Mouse (Mus musculus) forebrain, embryonic 13.5 days (tissue): ENCODE measurements around the gene Wdr74. TPM values are rescaled to one million over a fixed set of nuclear protein-coding genes. Genes with fewer than 3 reads are reported as not detected.
A peak's percentile ranks its signal among the peaks of the same experiment; 100 is the strongest.

Experiments
- ATAC-seq: fragments of 200-750 bp; cut with Nextera tagmentation; 2 replicates; pipeline ENCODE4 v1.8.0; 2017
- H3K27ac ChIP-seq: fragments of 300-500 bp; sonication (generic); 2 replicates; pipeline ENCODE4 v1.5.1; 2015; ENCODE audit warnings: inconsistent platforms, mild to moderate bottlenecking, moderate library complexity
- H3K27me3 ChIP-seq: fragments of 300-500 bp; sonication (generic); 2 replicates; pipeline ENCODE4 v1.6.1; 2015; ENCODE audit warnings: mild to moderate bottlenecking, inconsistent platforms
- H3K36me3 ChIP-seq: fragments of 300-500 bp; sonication (generic); 2 replicates; pipeline ENCODE4 v1.6.1; 2015; ENCODE audit warnings: mild to moderate bottlenecking, inconsistent platforms; ENCODE audit not compliant: poor library complexity, severe bottlenecking
- H3K4me1 ChIP-seq: fragments of 300-500 bp; sonication (generic); 2 replicates; pipeline ENCODE4 v1.6.1; 2015; ENCODE audit warnings: inconsistent platforms
- H3K4me2 ChIP-seq: fragments of 300-500 bp; sonication (generic); 2 replicates; pipeline ENCODE4 v1.6.1; 2015; ENCODE audit warnings: inconsistent platforms, mild to moderate bottlenecking, moderate library complexity
- H3K4me3 ChIP-seq: fragments of 300-500 bp; sonication (generic); 2 replicates; pipeline ENCODE4 v1.5.1; 2015; ENCODE audit warnings: mild to moderate bottlenecking, inconsistent platforms
- H3K9ac ChIP-seq: fragments of 300-500 bp; sonication (generic); 2 replicates; pipeline ENCODE4 v1.6.1; 2015; ENCODE audit warnings: mild to moderate bottlenecking, inconsistent platforms
- H3K9me3 ChIP-seq: fragments of 300-500 bp; sonication (generic); replicated peaks from 2 replicates; pipeline ENCODE4 v1.6.1; 2016; ENCODE audit warnings: inconsistent platforms
- WGBS: fragments of 180-500 bp; shearing (Covaris S2); methylation state at CpG from one replicate; pipeline ENCODE4 v1.1.7; 2015; 5-methylcytosine and 5-hydroxymethylcytosine counted together
- polyA plus RNA-seq: library from polyadenylated mRNA; unstranded; fragments of >200 nt; fragmentation: Nextera tagmentation; extraction: Ambion mirVana; gene quantifications from 2 replicates; pipeline ENCODE4 v1.2.1, GENCODE M21; 2015

Gene Wdr74
- polyA plus RNA-seq, 1 experiment from 2014 or later: 92.0 TPM

DNA sequence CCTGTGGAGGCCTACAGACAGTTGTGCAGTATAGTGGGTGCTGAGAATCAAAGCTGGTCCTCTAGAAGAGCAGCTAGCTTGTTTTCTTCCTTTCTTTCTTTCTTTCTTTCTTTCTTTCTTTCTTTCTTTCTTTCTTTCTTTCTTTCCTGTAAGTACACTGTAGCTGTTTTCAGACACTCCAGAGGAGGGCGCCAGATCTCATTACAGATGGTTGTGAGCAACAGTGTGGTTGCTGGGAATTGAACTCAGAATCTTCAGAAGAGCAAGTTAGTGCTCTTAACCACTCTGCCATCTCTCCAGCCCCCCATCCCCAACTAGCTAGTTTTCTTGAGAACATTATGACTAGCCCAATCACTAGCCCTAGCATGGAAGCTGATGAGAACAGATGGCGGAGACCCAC, 25.1 kb downstream of the Wdr74 start:
- H3K36me3 ChIP-seq: peaks cover 42% of the 10 kb centered on the region
- no peaks in the 10 kb centered on the region for H3K27me3 ChIP-seq
- H3K27ac ChIP-seq: no peak overlapping the region
- H3K9me3 ChIP-seq: peaks cover 10% of the 10 kb centered on the region; the same call in 1 of the 2 replicates
- no peak for ATAC-seq
- H3K4me1 ChIP-seq: peaks cover 24% of the 10 kb centered on the region
- H3K4me3 ChIP-seq: no peak overlapping the region
- H3K4me2 ChIP-seq: no peak overlapping the region
- no peak overlapping the region for H3K9ac ChIP-seq
- 84% methylated on average over 2 of the region's 2 CpGs for WGBS

GRCm38 (mm10) chr19:8763276-8763675, 27.6 kb downstream of the Wdr74 start:
- Histone ChIP-seq H3K9me3 (peaks cover 11% of the 10 kb centered on the region; the same call in 1 of the 2 replicates), H3K27me3 (no peaks in the 10 kb centered on the region), H3K36me3 (peaks cover 66% of the 10 kb centered on the region), H3K4me3 (no peak overlapping the region), H3K4me2 (no peak overlapping the region), H3K9ac (no peak overlapping the region), H3K27ac (no peak overlapping the region), H3K4me1 (peaks cover 8% of the 10 kb centered on the region)
- ATAC-seq: no peak
- WGBS: 97% methylated on average over 4 of the region's 4 CpGs

DNA sequence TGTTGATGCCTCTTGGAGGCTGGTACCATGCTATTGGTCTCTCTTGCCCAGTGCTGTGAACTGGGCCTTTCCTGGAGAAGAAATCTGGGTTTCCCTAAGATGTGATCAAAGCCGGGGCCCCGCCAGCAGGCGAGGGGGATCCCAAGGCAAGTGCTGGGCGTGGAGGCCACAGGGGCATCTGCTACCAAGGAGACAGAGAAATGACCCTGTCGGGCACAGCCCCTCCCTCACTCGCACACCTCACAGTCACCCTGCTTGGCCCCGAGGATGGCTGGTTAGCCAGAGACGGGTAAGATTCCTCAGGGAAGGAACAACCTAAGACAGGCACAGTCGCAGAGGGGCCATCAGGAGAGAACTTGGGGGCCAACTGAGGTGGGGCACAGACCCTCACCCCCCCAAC, 29.9 kb downstream of the Wdr74 start:
- H3K9me3 ChIP-seq: peaks cover 11% of the 10 kb centered on the region; the same call in 1 of the 2 replicates
- H3K36me3 ChIP-seq: peaks cover 89% of the 10 kb centered on the region
- no peaks in the 10 kb centered on the region for H3K27me3 ChIP-seq
- H3K9ac ChIP-seq: no peak overlapping the region
- 97% methylated on average over 9 of the region's 9 CpGs for WGBS
- peaks cover 4% of the 10 kb centered on the region for H3K4me1 ChIP-seq
- no peak for ATAC-seq
- H3K4me3 ChIP-seq: no peak overlapping the region
- no peak overlapping the region for H3K4me2 ChIP-seq
- no peak overlapping the region for H3K27ac ChIP-seq

- Histone ChIP-seq H3K27ac (peak within 1 kb of the TSS; percentile 91), H3K9me3 (peaks cover 1% of the 10 kb centered on the region; the same call in 1 of the 2 replicates), H3K27me3 (no peaks in the 10 kb centered on the region), H3K36me3 (peaks cover 70% of the 10 kb centered on the region), H3K4me1 (peaks cover 37% of the 10 kb centered on the region), H3K9ac (peak within 1 kb of the TSS; percentile 96), H3K4me2 (peak within 1 kb of the TSS; percentile 75), H3K4me3 (peak within 1 kb of the TSS; percentile 86)
- WGBS: 20% methylated on average over 29 of the region's 29 CpGs
- ATAC-seq: peak; percentile 62
Measured at GRCm38 (mm10) chr19:8770567-8771270, 35.1 kb downstream of the Wdr74 start, which contains the start of gene Tmem223. Gene Tmem223, plus strand, starts transcription at chr19:8770996.

DNA sequence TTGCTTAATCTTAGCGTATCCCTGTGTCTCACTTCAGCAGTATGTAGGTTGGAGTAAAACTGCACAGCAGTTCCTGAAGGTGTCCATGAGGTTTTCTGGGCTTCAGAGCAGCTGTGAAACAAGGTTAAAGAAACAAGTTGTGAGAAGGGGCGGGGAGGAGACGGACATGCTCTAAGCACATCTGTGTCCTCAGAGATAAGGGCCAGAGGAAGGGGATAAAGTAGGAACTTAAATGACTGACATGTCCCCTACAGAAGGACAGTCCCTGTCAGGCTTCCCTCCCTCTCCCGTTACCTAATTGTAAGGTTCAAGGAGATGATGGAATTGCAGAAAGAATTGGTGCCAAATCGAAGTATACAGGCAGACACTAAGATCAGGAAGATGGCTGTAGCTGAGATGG, 37.4 kb downstream of the Wdr74 start:
- Histone ChIP-seq H3K27ac (peak overlapping the region; percentile 99; the same call in 1 of the 2 replicates), H3K27me3 (no peaks in the 10 kb centered on the region), H3K4me2 (peak overlapping the region; percentile 100), H3K9ac (0 out of 2 replicates have a peak overlapping the region, but pooled peaks have one; percentile 96), H3K4me3 (0 out of 2 replicates have a peak overlapping the region, but pooled peaks have one; percentile 70), H3K9me3 (no peaks in the 10 kb centered on the region), H3K4me1 (peaks cover 38% of the 10 kb centered on the region), H3K36me3 (peaks cover 52% of the 10 kb centered on the region)
- ATAC-seq: no peak
- WGBS: 87% methylated on average over 5 of the region's 5 CpGs

DNA sequence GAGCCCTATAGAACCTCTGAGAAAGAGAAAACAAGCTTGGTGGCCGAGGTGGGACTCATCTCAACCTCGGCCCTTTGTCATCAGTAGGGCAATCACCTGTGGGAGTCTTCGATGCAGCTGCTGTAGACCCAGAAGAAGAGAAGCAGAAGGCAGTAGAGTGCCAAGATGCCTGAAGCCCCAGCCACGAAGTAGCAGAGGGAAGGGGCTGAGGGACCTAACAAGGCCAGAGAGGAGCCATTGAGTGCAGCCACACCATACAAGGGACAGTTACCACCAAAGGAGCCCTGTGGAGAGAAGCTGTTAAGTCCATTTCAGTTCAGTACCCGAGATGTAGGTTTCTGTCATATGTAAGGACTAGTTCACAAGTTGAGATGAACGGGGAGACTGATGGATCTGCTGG, 37.8 kb downstream of the Wdr74 start:
- Histone ChIP-seq H3K4me1 (peaks cover 38% of the 10 kb centered on the region), H3K4me3 (peak overlapping the region; percentile 70), H3K27ac (peak overlapping the region; percentile 99; the same call in 1 of the 2 replicates), H3K27me3 (no peaks in the 10 kb centered on the region), H3K36me3 (peaks cover 52% of the 10 kb centered on the region), H3K9ac (peak overlapping the region; percentile 96), H3K4me2 (peak overlapping the region; percentile 100), H3K9me3 (no peaks in the 10 kb centered on the region)
- ATAC-seq: no peak
- WGBS: 68% methylated on average over 6 of the region's 6 CpGs

DNA sequence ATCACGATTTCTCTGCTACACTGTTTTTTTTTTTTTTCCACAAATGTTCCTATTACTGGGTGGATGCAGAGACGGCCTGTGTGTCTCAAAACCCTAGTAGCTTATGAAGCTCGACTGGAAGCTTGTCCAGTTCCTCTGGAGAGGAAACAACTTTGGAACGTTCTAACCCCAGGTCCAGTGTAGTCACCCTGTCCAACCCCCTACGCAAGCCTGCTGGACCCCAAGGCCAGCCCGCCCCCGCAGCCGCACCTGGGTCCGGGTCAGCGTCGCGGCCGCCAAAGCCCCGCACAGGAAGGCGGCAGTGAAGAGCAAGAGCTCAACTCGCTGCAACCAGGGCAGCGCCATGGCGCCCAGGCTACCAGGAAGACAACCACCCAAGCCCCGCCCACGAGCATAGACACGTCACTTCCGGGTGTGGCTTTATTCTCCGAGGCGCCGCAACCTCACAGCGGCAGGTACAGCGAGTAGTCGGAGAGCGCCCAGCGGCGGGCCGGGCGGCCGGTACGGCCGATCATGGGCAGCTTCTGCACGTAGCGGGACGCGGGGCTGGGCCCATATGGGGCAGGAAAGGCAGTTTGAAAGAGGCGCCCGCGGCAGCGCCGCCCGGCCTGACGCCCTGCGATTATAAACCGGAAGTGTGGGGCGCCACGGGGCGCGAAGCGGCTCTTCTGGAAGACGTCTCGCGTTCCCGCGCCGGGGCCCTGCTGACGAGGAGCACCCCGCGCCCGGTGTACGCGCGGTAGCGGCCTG, 38.6 kb downstream of the Wdr74 start, which contains the start of gene Tmem179b:
Gene Tmem179b, minus strand, starts transcription at position 382 of the 750 bp plus-strand sequence.
- H3K36me3 ChIP-seq: peaks cover 49% of the 10 kb centered on the region
- peak within 1 kb of the TSS; percentile 70 for H3K4me3 ChIP-seq
- peaks cover 38% of the 10 kb centered on the region for H3K4me1 ChIP-seq
- under 1% methylated on average over 68 of the region's 68 CpGs for WGBS
- H3K4me2 ChIP-seq: peak within 1 kb of the TSS; percentile 100
- peak; percentile 95 for ATAC-seq
- peak within 1 kb of the TSS; percentile 96 for H3K9ac ChIP-seq
- H3K27ac ChIP-seq: peak within 1 kb of the TSS; percentile 99
- no peaks in the 10 kb centered on the region for H3K27me3 ChIP-seq
- no peaks in the 10 kb centered on the region for H3K9me3 ChIP-seq

GRCm38 (mm10) chr19:8774951-8775421, 39.4 kb downstream of the Wdr74 start:
- Histone ChIP-seq H3K36me3 (peaks cover 46% of the 10 kb centered on the region), H3K27me3 (no peaks in the 10 kb centered on the region), H3K9me3 (no peaks in the 10 kb centered on the region), H3K4me1 (peaks cover 38% of the 10 kb centered on the region), H3K4me2 (peak overlapping the region; percentile 100), H3K4me3 (peak overlapping the region; percentile 70), H3K27ac (peak overlapping the region; percentile 99), H3K9ac (peak overlapping the region; percentile 96)
- WGBS: 6% methylated on average over 20 of the region's 20 CpGs
- no peak for ATAC-seq

- peak within 1 kb of the TSS; percentile 71 for H3K9ac ChIP-seq
- H3K9me3 ChIP-seq: no peaks in the 10 kb centered on the region
- peak within 1 kb of the TSS; percentile 78 for H3K4me2 ChIP-seq
- peak; percentile 100 for ATAC-seq
- H3K4me3 ChIP-seq: peak within 1 kb of the TSS; percentile 76
- peaks cover 37% of the 10 kb centered on the region for H3K36me3 ChIP-seq
- H3K27me3 ChIP-seq: no peaks in the 10 kb centered on the region
- peaks cover 15% of the 10 kb centered on the region for H3K4me1 ChIP-seq
- H3K27ac ChIP-seq: peak within 1 kb of the TSS; percentile 68
- WGBS: 1% methylated on average over 32 of the region's 32 CpGs
Measured at GRCm38 (mm10) chr19:8786008-8786781, 50.6 kb downstream of the Wdr74 start, which contains the start of gene Taf6l. Gene Taf6l, minus strand, starts transcription at chr19:8786417.

GRCm38 (mm10) chr19:8788521-8788920, 52.9 kb downstream of the Wdr74 start:
- Histone ChIP-seq H3K4me3 (no peak overlapping the region), H3K27me3 (no peaks in the 10 kb centered on the region), H3K9ac (no peak overlapping the region), H3K4me1 (peaks cover 15% of the 10 kb centered on the region), H3K9me3 (no peaks in the 10 kb centered on the region), H3K4me2 (no peak overlapping the region), H3K27ac (peak overlapping the region; percentile 3; the same call in 1 of the 2 replicates), H3K36me3 (peaks cover 31% of the 10 kb centered on the region)
- ATAC-seq: no peak
- 23% methylated on average over 3 of the region's 3 CpGs for WGBS

GRCm38 (mm10) chr19:8789171-8789570, 53.5 kb downstream of the Wdr74 start:
- peak overlapping the region; percentile 3; the same call in 1 of the 2 replicates for H3K27ac ChIP-seq
- no peaks in the 10 kb centered on the region for H3K27me3 ChIP-seq
- H3K9me3 ChIP-seq: no peaks in the 10 kb centered on the region
- H3K36me3 ChIP-seq: peaks cover 31% of the 10 kb centered on the region
- no peak overlapping the region for H3K4me3 ChIP-seq
- peaks cover 15% of the 10 kb centered on the region for H3K4me1 ChIP-seq
- WGBS: 29% methylated on average over 1 of the region's 1 CpGs
- H3K9ac ChIP-seq: no peak overlapping the region
- no peak for ATAC-seq
- H3K4me2 ChIP-seq: no peak overlapping the region
